Mouse (Mus musculus) urinary bladder, adult 18-20 months (tissue): ENCODE measurements around the gene Cd3eap.

Experiments
- DNase-seq, 2 experiments: peaks; one replicate each; pipeline ENCODE4 v3.0.0; 2022; ENCODE audit warnings: low spot score in 2 of 2, mixed read lengths in 2 of 2

Gene Cd3eap

GRCm38 (mm10) chr7:19362276-19362675, 3.0 kb upstream of the Cd3eap start:
- DNase-seq: no peak

- peak; percentile 80 to 89 for DNase-seq
Observed at GRCm38 (mm10) chr7:19361720-19362119, 2.4 kb upstream of the Cd3eap start.

DNA sequence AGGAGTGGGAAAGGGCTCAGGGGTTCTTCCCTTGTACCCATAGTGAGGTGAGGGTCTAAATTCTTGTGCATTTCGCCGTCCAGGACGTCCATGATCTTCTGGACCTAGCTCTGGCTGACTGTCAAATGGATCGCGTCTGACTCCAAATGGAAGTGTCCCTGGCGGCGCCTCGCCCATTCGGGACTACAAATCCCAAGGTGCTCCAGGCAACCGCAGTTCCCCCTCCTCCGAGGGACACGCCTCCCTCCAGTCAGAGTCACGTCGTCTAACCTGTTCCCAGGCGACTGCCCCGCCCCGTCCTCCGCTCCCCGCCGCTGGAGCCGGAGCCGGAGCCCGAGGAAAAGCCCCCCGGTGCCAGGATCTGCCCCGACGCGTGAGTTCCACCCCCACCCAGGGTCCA, 1.7 kb upstream of the Cd3eap start:
- peak; percentile 84 to 92 for DNase-seq

- peak; percentile 83 to 87 for DNase-seq
Observed at GRCm38 (mm10) chr7:19359892-19360641, 784 bp upstream of the Cd3eap start.

DNA sequence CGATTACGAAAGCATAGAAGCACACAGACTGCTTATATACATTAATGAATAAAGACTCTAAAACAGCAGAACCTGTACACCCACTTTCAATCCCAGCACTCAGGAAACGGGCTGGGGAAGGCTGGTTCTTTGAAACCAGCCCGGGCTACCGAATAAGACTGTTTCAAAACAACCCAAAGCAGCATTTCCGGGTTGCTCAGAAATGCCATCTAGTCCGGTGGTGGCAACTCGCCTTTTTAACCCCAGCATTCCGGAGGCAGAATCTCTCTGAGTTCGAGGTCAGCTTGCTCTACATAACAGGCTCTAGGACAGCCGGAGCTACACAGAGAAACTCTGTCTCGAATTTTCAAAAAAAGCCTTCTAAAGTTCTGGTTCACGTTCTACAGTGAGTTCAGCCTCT, 649 bp downstream of the Cd3eap start:
- DNase-seq: no peak

- DNase-seq: no peak
Observed at GRCm38 (mm10) chr7:19357381-19358375, 1.6 kb downstream of the Cd3eap start.

DNA sequence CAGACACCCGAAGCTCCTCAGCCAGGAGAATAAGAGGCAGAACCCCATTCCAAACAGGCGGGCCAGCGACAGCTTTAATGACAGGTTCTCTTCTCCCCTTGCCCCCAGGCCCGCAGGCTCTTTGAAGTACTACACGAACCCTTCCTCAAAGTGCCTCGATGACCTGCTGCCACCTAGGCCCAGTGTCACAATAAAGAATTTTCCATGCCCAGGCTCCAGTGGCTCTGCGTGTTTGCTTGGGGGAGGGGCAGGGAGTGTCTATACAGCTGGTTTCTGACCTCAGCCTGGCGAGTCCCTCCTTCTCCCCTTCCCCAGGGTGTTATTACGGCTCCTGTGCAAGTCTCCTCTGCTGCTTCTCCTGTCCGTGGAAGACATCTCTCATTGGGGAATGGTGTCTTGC, 3.0 kb downstream of the Cd3eap start:
- no peak for DNase-seq

DNA sequence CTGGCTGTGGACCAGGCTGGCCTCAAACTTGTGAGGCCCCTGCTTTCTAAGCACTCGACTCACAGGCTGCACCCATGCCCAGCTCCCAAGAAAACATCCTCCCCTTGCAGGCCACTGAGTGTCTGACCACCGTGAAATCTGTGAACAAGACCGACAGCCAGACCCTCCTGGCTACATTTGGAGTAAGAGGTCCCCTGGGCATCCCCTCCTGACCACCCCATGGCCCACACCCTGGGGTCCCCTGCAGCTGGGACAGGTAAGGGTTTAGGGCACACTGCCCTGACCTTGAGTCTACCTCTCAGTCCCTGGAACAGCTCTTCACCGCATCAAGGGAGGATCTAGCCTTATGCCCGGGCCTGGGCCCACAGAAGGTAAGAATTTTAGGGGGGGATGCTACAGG, 4.3 kb downstream of the Cd3eap start:
- DNase-seq: no peak

DNA sequence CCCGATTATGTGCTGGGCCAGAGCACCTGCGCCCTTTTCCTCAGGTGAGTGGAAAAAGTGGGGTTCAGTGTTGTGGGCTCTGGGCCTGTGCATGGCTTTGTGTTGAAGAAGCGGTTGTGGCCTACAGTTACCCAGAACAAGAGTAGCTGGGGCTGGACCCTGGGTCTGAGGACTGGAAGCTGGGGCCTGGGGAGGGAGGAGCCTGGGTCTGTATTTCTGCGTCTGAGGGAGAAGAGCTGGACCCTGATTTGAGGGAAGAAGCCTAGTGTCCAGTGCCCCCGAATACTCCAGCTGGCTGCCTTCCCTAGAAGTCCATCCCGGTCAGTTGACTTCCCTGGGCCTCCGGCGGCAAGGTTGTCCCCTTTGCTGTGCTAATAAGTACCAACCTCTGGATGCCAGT, 9.1 kb downstream of the Cd3eap start:
- no peak for DNase-seq

- DNase-seq: no peak
Observed at GRCm38 (mm10) chr7:19349188-19349915, 9.9 kb downstream of the Cd3eap start.

DNA sequence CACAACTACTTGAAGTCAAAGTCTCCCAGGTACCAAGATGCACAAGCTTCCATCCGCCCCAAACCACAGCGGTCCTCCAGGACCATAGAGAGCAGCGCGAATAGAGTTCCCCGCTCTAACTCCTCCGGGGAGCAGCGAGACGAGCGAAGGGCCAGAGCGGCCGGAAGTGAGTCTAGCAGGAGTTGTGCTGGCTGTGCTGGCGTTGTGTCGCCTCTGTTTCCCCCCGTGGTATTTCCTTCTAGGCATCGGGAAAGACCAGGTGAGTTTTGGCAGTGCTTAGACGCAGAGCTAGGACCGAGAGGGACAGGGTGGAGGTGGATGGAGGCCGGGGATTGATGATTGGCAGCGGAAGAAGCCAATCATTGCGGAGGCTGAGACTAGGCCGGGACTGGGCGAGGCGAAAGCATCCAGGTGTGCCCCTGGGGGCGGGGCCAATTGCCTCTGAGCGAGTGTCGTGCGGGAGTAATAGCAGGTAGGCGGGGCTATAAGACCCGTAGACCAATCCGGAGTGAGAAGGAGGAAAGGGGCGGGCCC, 14.3 kb downstream of the Cd3eap start:
- DNase-seq: peak; percentile 93 to 95

- DNase-seq: no peak
Observed at GRCm38 (mm10) chr7:19344237-19344847, 14.9 kb downstream of the Cd3eap start, which contains the start of gene Ercc1. Gene Ercc1, plus strand, starts transcription at chr7:19344778.

GRCm38 (mm10) chr7:19343210-19343808, 16.0 kb downstream of the Cd3eap start:
- DNase-seq: peak in 1 of 2 experiments; percentile 61

DNA sequence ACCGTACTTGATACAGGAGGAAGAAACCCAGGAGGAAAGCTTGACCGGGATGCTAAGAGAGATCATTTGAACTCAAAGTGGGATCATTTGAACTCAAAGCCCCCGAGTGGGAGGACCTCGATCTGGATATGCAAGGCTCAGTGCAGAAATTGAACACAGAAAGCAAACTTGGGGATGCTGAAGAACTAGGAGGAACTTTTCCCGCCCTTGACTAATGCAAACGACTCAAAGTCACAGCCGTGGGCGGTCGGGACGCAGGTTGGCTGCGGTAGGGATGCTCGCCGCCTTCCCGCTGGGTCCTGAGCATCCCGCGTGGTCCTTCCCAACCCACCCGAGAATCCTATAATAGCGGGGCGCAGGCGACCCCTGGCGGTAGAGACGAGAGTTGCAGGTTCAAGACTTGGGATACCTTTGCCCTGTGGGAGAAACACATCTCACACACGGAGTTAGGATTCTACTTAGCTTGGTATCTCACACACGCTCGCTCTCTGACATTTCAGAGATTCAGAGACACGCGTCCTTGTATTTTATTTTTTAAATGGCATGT, 16.7 kb downstream of the Cd3eap start:
- DNase-seq: peak; percentile 77 to 87

DNA sequence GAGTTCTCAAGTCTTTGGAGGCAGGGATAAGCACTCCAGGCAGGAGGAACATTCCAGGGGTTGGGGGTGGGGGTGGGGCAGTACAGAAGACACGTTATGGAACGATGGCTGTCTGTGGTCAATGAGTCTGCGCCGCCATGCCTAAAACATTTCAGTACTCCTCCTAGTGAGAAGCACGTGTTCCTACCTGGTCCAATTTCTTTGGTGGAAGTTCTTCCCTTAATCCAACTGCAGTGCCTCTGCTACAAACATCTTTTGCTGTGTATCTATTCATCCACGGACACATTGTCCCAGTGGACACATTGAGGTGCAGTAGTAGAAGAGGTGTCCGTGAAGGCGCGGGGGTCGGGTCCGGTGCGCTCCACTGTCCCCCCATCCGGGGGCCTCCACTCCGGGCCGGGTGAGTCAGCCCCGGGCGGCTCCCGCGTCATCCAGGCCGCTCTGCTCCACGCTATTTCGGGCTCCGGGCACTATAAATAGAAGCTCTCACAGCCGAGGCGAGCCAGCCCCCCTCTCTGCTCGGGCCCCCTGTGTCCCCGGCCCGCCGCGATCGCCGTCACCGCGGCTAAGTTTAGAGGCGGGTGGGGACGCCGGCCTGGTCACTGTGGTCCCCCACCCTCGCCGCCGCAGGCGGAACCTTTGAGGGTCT, 17.4 kb downstream of the Cd3eap start:
- DNase-seq: no peak

DNA sequence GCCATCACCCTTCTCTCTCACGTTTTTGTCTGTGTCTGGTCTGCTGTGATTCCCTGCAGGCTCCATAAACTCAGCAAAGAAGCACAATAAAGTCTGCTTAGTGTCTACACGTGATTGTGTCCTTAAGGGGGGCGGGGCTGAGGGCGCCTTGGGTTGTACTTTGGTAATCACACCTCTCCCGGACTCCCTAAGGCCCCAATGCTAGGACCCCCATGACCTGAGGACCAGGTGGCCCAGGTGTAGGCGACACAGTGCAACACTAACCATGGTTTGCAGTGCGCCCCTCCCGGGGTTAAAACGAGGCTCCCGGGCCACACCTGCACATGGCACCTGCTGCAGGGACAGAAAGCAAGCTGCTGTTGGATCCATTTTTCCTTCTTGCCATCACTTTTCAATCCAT, 18.0 kb downstream of the Cd3eap start:
- DNase-seq: no peak

DNA sequence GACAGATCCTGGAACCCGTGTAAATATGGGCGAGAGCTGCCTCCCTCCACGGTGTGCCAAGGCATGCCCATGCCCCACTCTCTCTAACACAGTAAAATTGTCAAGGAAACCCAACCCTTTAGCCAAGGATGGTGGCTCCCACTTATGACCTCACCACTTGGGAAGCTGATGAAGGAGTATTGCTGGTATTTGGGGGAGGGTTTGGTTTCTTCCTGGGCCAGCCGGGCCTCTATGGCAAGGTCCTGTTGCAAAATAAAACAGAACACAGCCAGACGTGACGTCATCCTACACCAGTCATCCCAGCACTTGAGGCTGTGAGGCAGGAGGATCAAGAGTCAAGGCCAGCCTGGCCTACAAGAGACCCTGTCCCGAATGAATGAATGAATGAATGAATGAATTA, 20.7 kb downstream of the Cd3eap start:
- no peak for DNase-seq

DNA sequence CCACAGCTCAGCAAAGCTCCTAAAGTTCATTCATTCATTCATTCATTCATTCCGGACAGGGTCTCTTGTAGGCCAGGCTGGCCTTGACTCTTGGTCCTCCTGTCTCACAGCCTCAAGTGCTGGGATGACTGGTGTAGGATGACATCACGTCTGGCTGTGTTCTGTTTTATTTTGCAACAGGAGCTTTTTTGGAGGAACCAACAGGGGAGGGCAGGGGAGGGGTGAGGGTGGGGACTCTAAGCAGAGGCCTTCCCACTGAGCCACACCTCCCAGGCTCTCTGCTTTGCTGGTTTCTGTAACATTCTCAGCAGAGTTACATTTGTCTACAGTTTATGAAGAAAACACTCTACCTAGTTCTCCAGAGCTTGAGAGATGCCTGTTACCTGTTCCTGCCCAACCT, 21.2 kb downstream of the Cd3eap start:
- DNase-seq: no peak

- DNase-seq: no peak
Observed at GRCm38 (mm10) chr7:19337122-19337521, 22.2 kb downstream of the Cd3eap start.

- DNase-seq: no peak
Observed at GRCm38 (mm10) chr7:19335583-19335982, 23.7 kb downstream of the Cd3eap start.
